Mouse (Mus musculus) layer of hippocampus, adult 2 months (tissue): ENCODE data around the gene Fmnl1. TPM values are rescaled to one million over a fixed set of nuclear protein-coding genes. Genes with fewer than 3 reads are reported as not detected.
A peak's percentile ranks its signal among the peaks of the same experiment; 100 is the strongest.

Experiments
- DNase-seq, 2 experiments: peaks; one replicate each; pipeline ENCODE4 v3.0.0; 2022; ENCODE audit warnings: low spot score in 2 of 2
- H3K27ac ChIP-seq: fragments of 200-600 bp; 2 replicates; pipeline ENCODE4 v1.8.1; 2022
- H3K4me3 ChIP-seq: fragments of 200-600 bp; 2 replicates; pipeline ENCODE4 v1.8.1; 2022; ENCODE audit warnings: mild to moderate bottlenecking
- CTCF ChIP-seq: fragments of 200-600 bp; conservative IDR thresholded peaks from 2 replicates; pipeline ENCODE4 v1.8.1; 2022; ENCODE audit warnings: antibody characterized with exemption, mild to moderate bottlenecking, moderate library complexity
- total RNA-seq, 2 experiments: library from RNA; stranded (reverse); gene quantifications; 2 replicates each; pipeline ENCODE4 v1.2.3; 2021

The Fmnl1 gene
- total RNA-seq, 2 experiments from 2014 or later: 142 to 156 TPM

GRCm38 (mm10) chr11:103142441-103143182 is 28.3 kb upstream of the Fmnl1 start:
- Histone ChIP-seq H3K4me3 (peak overlapping the region; percentile 58), H3K27ac (peak overlapping the region; percentile 96)
- TF ChIP-seq CTCF: 0 out of 2 replicates have a peak, but pooled peaks have one; percentile 20
- peak; percentile 88 to 93 for DNase-seq

- no peak for DNase-seq
- H3K27ac ChIP-seq: no peak overlapping the region
- no peak overlapping the region for H3K4me3 ChIP-seq
- no peak for TF ChIP-seq CTCF
Observed at GRCm38 (mm10) chr11:103144309-103145285, 26.3 kb upstream of the Fmnl1 start.

- no peak overlapping the region for H3K27ac ChIP-seq
- no peak overlapping the region for H3K4me3 ChIP-seq
- peak; percentile 23 for TF ChIP-seq CTCF
- no peak for DNase-seq
Observed at GRCm38 (mm10) chr11:103146386-103146785, 24.5 kb upstream of the Fmnl1 start.

GRCm38 (mm10) chr11:103147766-103148165 is 23.1 kb upstream of the Fmnl1 start:
- Histone ChIP-seq H3K4me3 (no peak overlapping the region), H3K27ac (no peak overlapping the region)
- no peak for TF ChIP-seq CTCF
- no peak for DNase-seq

- Histone ChIP-seq H3K4me3 (no peak overlapping the region), H3K27ac (no peak overlapping the region)
- no peak for DNase-seq
- TF ChIP-seq CTCF: no peak
Observed at GRCm38 (mm10) chr11:103149771-103150170, 21.1 kb upstream of the Fmnl1 start.

GRCm38 (mm10) chr11:103158621-103159478 is 12.1 kb upstream of the Fmnl1 start:
- TF ChIP-seq CTCF: peak; percentile 88
- Histone ChIP-seq H3K4me3 (peak overlapping the region; percentile 45), H3K27ac (peak overlapping the region; percentile 87)
- peak; percentile 91 to 98 for DNase-seq

GRCm38 (mm10) chr11:103160738-103161137 is 10.2 kb upstream of the Fmnl1 start:
- Histone ChIP-seq H3K27ac (no peak overlapping the region), H3K4me3 (no peak overlapping the region)
- TF ChIP-seq CTCF: no peak
- DNase-seq: no peak

- Histone ChIP-seq H3K27ac (no peak overlapping the region), H3K4me3 (no peak overlapping the region)
- peak; percentile 32; the same call in 1 of the 2 replicates for TF ChIP-seq CTCF
- no peak for DNase-seq
Observed at GRCm38 (mm10) chr11:103161449-103161848, 9.5 kb upstream of the Fmnl1 start.

- no peak for DNase-seq
- TF ChIP-seq CTCF: peak; percentile 74
- Histone ChIP-seq H3K4me3 (no peak overlapping the region), H3K27ac (no peak overlapping the region)
Observed at GRCm38 (mm10) chr11:103162132-103162531, 8.8 kb upstream of the Fmnl1 start.

- Histone ChIP-seq H3K27ac (no peak overlapping the region), H3K4me3 (no peak overlapping the region)
- DNase-seq: no peak
- TF ChIP-seq CTCF: no peak
Observed at GRCm38 (mm10) chr11:103164391-103164790, 6.5 kb upstream of the Fmnl1 start.

- TF ChIP-seq CTCF: peak; percentile 97
- Histone ChIP-seq H3K4me3 (no peak overlapping the region; the same call in 1 of the 2 replicates), H3K27ac (peak overlapping the region; percentile 97)
- DNase-seq: peak; percentile 75 to 83
Observed at GRCm38 (mm10) chr11:103168690-103169390, 2.1 kb upstream of the Fmnl1 start.

GRCm38 (mm10) chr11:103169664-103170063 is 1.2 kb upstream of the Fmnl1 start:
- peak overlapping the region; percentile 97 for H3K27ac ChIP-seq
- H3K4me3 ChIP-seq: peak overlapping the region; percentile 57; the same call in 1 of the 2 replicates
- no peak for TF ChIP-seq CTCF

More at GRCm38 (mm10) chr11:103169664-103170063, 1.2 kb upstream of the Fmnl1 start:
- DNase-seq: no peak
